Mouse (Mus musculus) midbrain, postnatal 0 days (tissue): ENCODE measurements at regions not wholly inside any gene's neighbourhood (a gene's known extent, or its start where the extent isn't known, plus 50 kb on each side); places are given as distances from the start of the nearest gene placed in this dataset.

Experiments used
- ATAC-seq: fragments of 200-750 bp; cut with Nextera tagmentation; 2 replicates; pipeline ENCODE4 v1.8.0; 2017; ENCODE audit warnings: moderate number of reproducible peaks, mild to moderate bottlenecking, moderate TSS enrichment, moderate library complexity; ENCODE audit not compliant: low FRiP score
- DNase-seq: peaks from one replicate; pipeline ENCODE4 v3.0.0-alpha.2; 2015; ENCODE audit warnings: low spot score
- H3K27ac ChIP-seq: fragments of 300-500 bp; sonication (generic); 2 replicates; pipeline ENCODE4 v1.5.1; 2014; ENCODE audit warnings: low read depth, mild to moderate bottlenecking, low read length, mixed read lengths
- H3K27me3 ChIP-seq: fragments of 300-500 bp; sonication (generic); 2 replicates; pipeline ENCODE4 v1.6.1; 2014; ENCODE audit warnings: low read length, control low read depth, mixed read lengths; ENCODE audit not compliant: insufficient read depth
- H3K36me3 ChIP-seq: fragments of 300-500 bp; sonication (generic); 2 replicates; pipeline ENCODE4 v1.6.1; 2014; ENCODE audit warnings: low read length, control low read depth, mixed read lengths; ENCODE audit not compliant: insufficient read depth
- H3K4me1 ChIP-seq: fragments of 300-500 bp; sonication (generic); 2 replicates; pipeline ENCODE4 v1.6.1; 2014; ENCODE audit warnings: mild to moderate bottlenecking, control low read depth, antibody characterized with exemption, low read length, mixed read lengths; ENCODE audit not compliant: insufficient read depth
- H3K4me2 ChIP-seq: fragments of 300-500 bp; sonication (generic); 2 replicates; pipeline ENCODE4 v1.6.1; 2014; ENCODE audit warnings: low read depth, mild to moderate bottlenecking, low read length, mixed read lengths; ENCODE audit not compliant: poor library complexity, severe bottlenecking
- H3K4me3 ChIP-seq: fragments of 300-500 bp; sonication (generic); 2 replicates; pipeline ENCODE4 v1.5.1; 2014; ENCODE audit warnings: low read depth, mild to moderate bottlenecking, low read length, moderate library complexity
- H3K9ac ChIP-seq: fragments of 300-500 bp; sonication (generic); replicated peaks from 2 replicates; pipeline ENCODE4 v1.6.1; 2014; ENCODE audit warnings: mild to moderate bottlenecking, low read length, moderate library complexity, mixed read lengths; ENCODE audit not compliant: poor library complexity, severe bottlenecking
- H3K9me3 ChIP-seq: fragments of 300-500 bp; sonication (generic); 2 replicates; pipeline ENCODE4 v1.6.1; 2016; ENCODE audit warnings: low read length, control low read depth
- CTCF ChIP-seq: IDR thresholded peaks from 2 replicates; pipeline ENCODE4 v1.5.1; 2016; ENCODE audit warnings: antibody characterized with exemption, mild to moderate bottlenecking
- WGBS: fragments of 180-500 bp; shearing (Covaris S2); extraction: QIAGEN DNeasy Blood & Tissue Kit; methylation state at CpG from one replicate; pipeline ENCODE4 v1.1.7; 2014; 5-methylcytosine and 5-hydroxymethylcytosine counted together

- 75% methylated on average over 3 of the region's 3 CpGs for WGBS
- Histone ChIP-seq H3K9ac (no peak overlapping the region), H3K27ac (no peak overlapping the region)
Observed at GRCm38 (mm10) chr14:98405936-98406635, 236.5 kb upstream of the Dach1 start.

GRCm38 (mm10) chr14:98404026-98404425 lies 234.5 kb upstream of the Dach1 start:
- Histone ChIP-seq H3K27me3 (no peaks in the 10 kb centered on the region), H3K9ac (no peak overlapping the region), H3K27ac (no peak overlapping the region), H3K36me3 (no peaks in the 10 kb centered on the region), H3K4me3 (no peak overlapping the region), H3K4me2 (no peak overlapping the region), H3K4me1 (no peaks in the 10 kb centered on the region), H3K9me3 (no peaks in the 10 kb centered on the region)
- 76% methylated on average over 5 of the region's 5 CpGs for WGBS
- ATAC-seq (no peak), DNase-seq (no peak)
- TF ChIP-seq CTCF = no peak

More at GRCm38 (mm10) chr14:98405936-98406635, 236.5 kb upstream of the Dach1 start:
- no peak for DNase-seq
- Histone ChIP-seq H3K4me3 (no peak overlapping the region), H3K27me3 (no peaks in the 10 kb centered on the region), H3K9me3 (no peaks in the 10 kb centered on the region), H3K36me3 (no peaks in the 10 kb centered on the region), H3K4me1 (no peaks in the 10 kb centered on the region), H3K4me2 (no peak overlapping the region)
- no peak for ATAC-seq
- TF ChIP-seq CTCF = no peak

DNA sequence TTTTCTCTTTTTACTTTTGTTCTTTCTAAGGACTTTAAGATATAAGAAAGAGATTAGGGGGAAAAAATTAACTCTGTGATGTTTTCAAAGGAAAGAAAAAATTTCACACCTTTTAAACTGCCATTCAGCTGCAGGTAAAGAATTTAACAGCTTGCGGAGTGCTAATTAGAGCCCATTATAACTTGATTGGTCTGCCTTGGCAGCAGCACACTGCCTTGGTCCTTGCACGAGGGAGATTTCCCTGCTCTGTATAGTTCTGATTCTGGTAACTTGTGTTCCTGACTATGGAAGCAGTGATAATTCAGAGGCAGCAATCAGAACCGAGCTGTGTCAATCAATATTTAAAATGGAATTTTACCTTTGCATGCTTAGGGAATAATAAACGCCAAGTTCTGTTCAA lies 218.3 kb upstream of the Dach1 start:
- Histone ChIP-seq H3K4me2 (no peak overlapping the region), H3K9me3 (no peaks in the 10 kb centered on the region), H3K4me3 (no peak overlapping the region), H3K9ac (no peak overlapping the region), H3K4me1 (no peaks in the 10 kb centered on the region), H3K36me3 (no peaks in the 10 kb centered on the region), H3K27ac (no peak overlapping the region), H3K27me3 (no peaks in the 10 kb centered on the region)
- TF ChIP-seq CTCF = no peak
- DNase-seq (no peak), ATAC-seq (no peak)
- 68% methylated on average over 4 of the region's 4 CpGs for WGBS
